Mouse (Mus musculus) midbrain, embryonic 11.5 days (tissue): Measurements from ENCODE around the gene Dstyk. TPM values are rescaled to one million over a fixed set of nuclear protein-coding genes. Genes with fewer than 3 reads are reported as not detected.

ENCODE experiments used
- ATAC-seq: fragments of 200-750 bp; cut with Nextera tagmentation; 2 replicates; pipeline ENCODE4 v1.8.0; 2017; ENCODE audit warnings: moderate TSS enrichment, moderate library complexity; ENCODE audit not compliant: low FRiP score
- DNase-seq: peaks from one replicate; pipeline ENCODE4 v3.0.0; 2015; ENCODE audit warnings: low spot score; ENCODE audit errors: missing footprints
- H3K27ac ChIP-seq: fragments of 300-500 bp; sonication (generic); 2 replicates; pipeline ENCODE4 v1.5.1; 2014; ENCODE audit warnings: low read depth, low read length
- H3K27me3 ChIP-seq: fragments of 300-500 bp; sonication (generic); 2 replicates; pipeline ENCODE4 v1.6.1; 2014; ENCODE audit warnings: mild to moderate bottlenecking, low read length, moderate library complexity, mixed read lengths; ENCODE audit not compliant: control insufficient read depth, insufficient read depth
- H3K36me3 ChIP-seq: fragments of 300-500 bp; sonication (generic); 2 replicates; pipeline ENCODE4 v1.6.1; 2014; ENCODE audit warnings: mild to moderate bottlenecking, low read length, moderate library complexity, mixed read lengths; ENCODE audit not compliant: control insufficient read depth, insufficient read depth
- H3K4me1 ChIP-seq: fragments of 300-500 bp; sonication (generic); 2 replicates; pipeline ENCODE4 v1.6.1; 2014; ENCODE audit warnings: low read length; ENCODE audit not compliant: control insufficient read depth, insufficient read depth
- H3K4me2 ChIP-seq: fragments of 300-500 bp; sonication (generic); 2 replicates; pipeline ENCODE4 v1.6.1; 2014; ENCODE audit warnings: mild to moderate bottlenecking, moderate library complexity
- H3K4me3 ChIP-seq: fragments of 300-500 bp; sonication (generic); 2 replicates; pipeline ENCODE4 v1.5.1; 2014; ENCODE audit warnings: low read depth, low read length
- H3K9ac ChIP-seq: fragments of 300-500 bp; sonication (generic); 2 replicates; pipeline ENCODE4 v1.6.1; 2014; ENCODE audit warnings: low read length
- H3K9me3 ChIP-seq: fragments of 300-500 bp; sonication (generic); 2 replicates; pipeline ENCODE4 v1.6.1; 2016; ENCODE audit warnings: low read length; ENCODE audit not compliant: control insufficient read depth
- WGBS: fragments of 180-500 bp; shearing (Covaris S2); extraction: QIAGEN DNeasy Blood & Tissue Kit; methylation state at CpG from one replicate; pipeline ENCODE4 v1.1.7; 2014; 5-methylcytosine and 5-hydroxymethylcytosine counted together
- polyA plus RNA-seq: library from polyadenylated mRNA; unstranded; fragments of >200 nt; fragmentation: Nextera tagmentation; extraction: Ambion mirVana; gene quantifications from 2 replicates; pipeline ENCODE4 v1.2.1, GENCODE M21; 2014

Gene Dstyk
- 11.6 and 13.0 TPM in 2 replicates for polyA plus RNA-seq

DNA sequence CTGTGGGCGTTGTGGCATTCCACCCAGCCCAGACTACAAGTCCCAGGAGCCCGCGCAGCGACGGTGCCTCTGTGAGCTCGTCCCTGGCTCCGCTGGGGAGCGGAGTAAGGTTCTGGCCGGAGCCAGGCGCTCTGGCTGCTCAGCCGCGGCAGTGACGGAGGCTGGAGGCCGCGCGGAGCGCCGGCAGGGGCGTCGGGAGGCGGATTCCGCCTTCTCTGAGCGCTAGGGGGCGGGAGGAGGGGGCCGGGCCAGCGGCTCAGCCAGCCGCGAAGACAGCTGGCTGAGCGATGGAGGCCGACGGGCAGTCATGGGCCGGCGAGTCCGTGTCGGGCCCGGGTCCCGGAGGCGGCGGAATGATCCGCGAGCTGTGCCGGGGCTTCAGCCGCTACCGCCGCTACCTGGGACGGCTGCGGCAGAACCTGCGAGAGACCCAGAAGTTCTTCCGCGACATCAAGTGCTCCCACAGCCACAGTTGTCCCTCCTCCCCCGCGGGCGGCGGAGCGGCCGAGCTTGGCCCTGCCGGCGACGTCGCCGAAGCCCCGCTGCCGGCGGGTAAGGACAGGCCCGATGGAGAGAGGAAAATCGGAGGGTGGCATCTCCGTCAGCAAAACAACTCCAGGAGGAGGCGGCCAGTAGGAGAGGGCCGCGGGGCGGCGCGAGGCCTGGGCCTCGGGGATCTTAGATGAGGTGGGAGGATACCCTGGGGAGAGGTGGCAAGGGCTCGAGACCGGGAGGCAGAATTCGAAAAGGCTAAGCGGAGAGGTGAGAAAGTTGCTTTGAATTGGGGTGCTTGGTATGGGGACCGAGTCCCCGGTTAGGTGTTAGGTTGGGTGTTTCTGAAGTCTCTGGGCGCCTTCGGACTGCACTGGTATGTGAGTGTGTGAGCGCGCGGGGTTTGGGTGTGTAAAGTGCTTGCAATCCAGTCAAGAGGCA lies at the start of gene Dstyk:
Gene Dstyk (plus strand): TSS at position 237 of the 933 bp plus-strand sequence.
- peak within 1 kb of the TSS; percentile 68 for H3K4me3 ChIP-seq
- peak within 1 kb of the TSS; percentile 88 for H3K27ac ChIP-seq
- WGBS: under 1% methylated on average over 80 of the region's 85 CpGs
- peak; percentile 98 for ATAC-seq
- H3K9me3 ChIP-seq: no peaks in the 10 kb centered on the region
- no peaks in the 10 kb centered on the region for H3K27me3 ChIP-seq
- peak within 1 kb of the TSS; percentile 84 for H3K4me2 ChIP-seq
- no peaks in the 10 kb centered on the region for H3K36me3 ChIP-seq
- peak within 1 kb of the TSS; percentile 84 for H3K9ac ChIP-seq
- peaks cover 13% of the 10 kb centered on the region; the same call in 1 of the 2 replicates for H3K4me1 ChIP-seq
- DNase-seq: peak; percentile 98

DNA sequence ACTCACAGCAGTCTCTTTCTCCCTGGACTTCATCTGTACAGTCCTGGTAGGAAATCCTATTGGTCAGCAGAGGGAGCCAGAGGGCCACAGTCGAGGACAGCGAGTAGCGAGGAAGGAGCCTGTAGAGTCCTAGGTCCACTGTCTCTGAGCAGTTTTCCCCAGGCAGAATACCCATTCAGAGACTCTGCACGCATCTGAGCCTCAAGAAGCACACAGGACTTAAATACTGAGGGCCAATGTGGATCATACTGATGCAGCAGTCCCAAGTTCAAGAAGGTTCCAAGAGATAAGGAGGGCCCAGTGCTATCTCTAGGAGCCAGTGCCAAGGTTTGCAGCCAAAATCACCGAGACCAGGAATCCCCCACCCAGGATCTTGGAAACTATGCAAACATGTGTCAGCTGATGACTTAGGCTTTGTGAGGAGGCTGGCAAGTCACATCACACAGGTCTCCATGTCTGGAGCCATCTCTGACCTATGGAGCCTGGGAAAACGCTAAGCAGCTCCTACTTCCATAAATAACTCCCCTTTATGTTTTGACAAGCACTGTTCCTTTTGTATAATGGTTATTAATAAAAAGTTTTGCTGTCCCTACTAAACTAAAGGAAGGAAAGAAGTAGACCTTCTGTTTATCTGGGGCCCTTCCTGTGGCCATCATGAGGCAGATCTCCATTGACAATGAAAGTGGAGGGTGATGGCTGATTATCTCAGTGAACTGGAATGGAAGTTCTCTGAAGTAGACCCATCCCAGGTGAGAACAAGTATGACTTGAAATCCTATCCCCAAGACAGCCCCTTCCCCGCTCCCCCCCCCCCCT lies 49.5 kb upstream of the Dstyk start:
- no peaks in the 10 kb centered on the region for H3K27me3 ChIP-seq
- no peak overlapping the region for H3K9ac ChIP-seq
- peaks cover 5% of the 10 kb centered on the region for H3K36me3 ChIP-seq
- 44% methylated on average over 7 of the region's 7 CpGs for WGBS
- H3K27ac ChIP-seq: no peak overlapping the region; the same call in 1 of the 2 replicates
- DNase-seq (peak; percentile 95), ATAC-seq (peak; percentile 82)
- H3K9me3 ChIP-seq: no peaks in the 10 kb centered on the region
- peaks cover 21% of the 10 kb centered on the region for H3K4me1 ChIP-seq
- H3K4me2 ChIP-seq: no peak overlapping the region
- H3K4me3 ChIP-seq: no peak overlapping the region

DNA sequence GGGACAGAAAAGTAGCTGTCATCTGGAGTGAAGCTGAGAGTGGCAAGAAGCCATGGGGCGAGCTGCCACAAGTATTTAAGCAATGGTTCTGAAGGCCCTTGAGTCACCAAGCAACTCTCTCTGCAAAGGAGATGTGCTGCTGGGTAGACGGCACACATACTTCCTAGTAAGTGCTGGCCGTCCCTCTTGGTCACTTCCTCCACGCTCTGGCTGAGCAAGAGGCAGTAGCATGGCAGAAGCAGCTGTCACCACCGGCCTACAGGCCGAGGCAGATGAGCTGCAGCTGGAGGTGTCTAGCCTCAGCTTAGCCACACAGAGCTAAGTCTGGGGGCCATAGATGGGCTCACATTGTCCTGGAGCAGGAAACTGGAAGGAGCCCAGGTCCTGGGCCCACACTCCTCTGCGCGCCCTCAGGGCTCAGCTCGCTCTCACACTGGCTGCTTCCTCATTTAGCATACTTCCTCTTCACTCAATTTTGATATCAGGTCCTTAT lies 46.6 kb upstream of the Dstyk start:
- WGBS: 90% methylated on average over 9 of the region's 9 CpGs
- H3K4me3 ChIP-seq: no peak overlapping the region
- DNase-seq (no peak), ATAC-seq (no peak)
- H3K9ac ChIP-seq: no peak overlapping the region
- peaks cover 31% of the 10 kb centered on the region for H3K4me1 ChIP-seq
- H3K9me3 ChIP-seq: no peaks in the 10 kb centered on the region
- no peak overlapping the region for H3K4me2 ChIP-seq
- no peak overlapping the region for H3K27ac ChIP-seq
- H3K27me3 ChIP-seq: no peaks in the 10 kb centered on the region
- no peaks in the 10 kb centered on the region; the same call in 1 of the 2 replicates for H3K36me3 ChIP-seq

DNA sequence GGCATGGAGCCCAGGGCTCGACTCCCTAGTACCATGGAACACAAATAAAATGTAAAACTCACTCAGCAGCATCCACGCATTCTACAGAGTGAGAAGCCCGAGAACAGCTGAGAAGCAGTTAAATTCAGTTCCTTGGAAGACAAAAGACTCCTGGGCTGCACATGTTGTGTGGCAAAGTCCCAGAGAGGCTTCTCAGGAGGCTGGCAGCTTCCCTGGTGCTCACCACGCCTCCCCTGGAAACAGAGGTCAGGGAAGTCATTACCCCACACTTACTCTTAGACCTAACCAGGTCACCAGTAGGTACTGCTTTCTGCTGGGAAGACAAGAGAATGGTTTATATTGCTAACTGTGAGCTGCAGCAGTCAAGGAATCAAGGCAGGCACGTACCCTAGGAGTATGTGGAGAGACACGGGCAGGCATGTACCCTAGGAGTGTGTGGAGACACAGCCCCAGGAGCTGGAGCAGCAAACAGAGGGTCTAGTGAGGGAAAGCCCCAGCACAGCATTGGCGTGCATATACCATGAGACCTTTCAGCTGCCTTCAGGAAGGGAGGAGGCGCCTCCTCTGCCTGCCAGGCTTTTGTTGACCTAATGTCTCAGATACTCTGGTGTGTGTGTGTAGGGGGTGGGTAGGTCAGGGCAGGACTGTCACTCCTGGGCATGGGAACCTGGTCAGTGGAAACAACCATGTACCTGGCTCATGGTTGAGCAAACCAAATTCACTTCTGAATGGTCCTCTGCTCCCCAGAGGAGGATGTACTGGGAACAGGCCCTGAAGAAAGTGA lies 45.9 kb upstream of the Dstyk start:
- 58% methylated on average over 8 of the region's 8 CpGs for WGBS
- Histone ChIP-seq H3K4me3 (no peak overlapping the region), H3K4me1 (peaks cover 29% of the 10 kb centered on the region), H3K4me2 (no peak overlapping the region), H3K9ac (no peak overlapping the region; the same call in 1 of the 2 replicates), H3K27me3 (no peaks in the 10 kb centered on the region), H3K36me3 (no peaks in the 10 kb centered on the region; the same call in 1 of the 2 replicates), H3K9me3 (no peaks in the 10 kb centered on the region), H3K27ac (peak overlapping the region; percentile 71)
- peak; percentile 59; the same call in 1 of the 2 replicates for ATAC-seq
- DNase-seq: no peak

DNA sequence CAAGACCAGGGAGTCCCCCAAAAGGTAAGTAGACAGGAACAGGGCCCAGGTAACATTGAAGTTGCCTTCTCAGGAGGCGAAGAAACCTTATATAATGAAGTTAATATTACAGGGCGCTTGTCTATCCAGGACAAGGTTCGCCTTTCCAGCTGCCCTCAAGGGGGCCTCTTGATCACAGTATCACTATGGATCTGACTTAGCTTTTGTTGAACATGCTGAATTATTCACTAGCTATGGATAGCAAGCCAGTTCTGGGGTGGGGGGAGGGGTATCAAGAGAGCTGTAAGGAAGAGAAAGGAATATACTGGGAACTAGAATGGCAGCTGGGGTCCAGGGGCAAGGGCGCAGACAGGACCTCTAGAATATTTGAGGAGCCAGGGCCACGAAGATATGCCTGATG lies 45.0 kb upstream of the Dstyk start:
- Histone ChIP-seq H3K9me3 (no peaks in the 10 kb centered on the region), H3K4me1 (peaks cover 25% of the 10 kb centered on the region), H3K27me3 (no peaks in the 10 kb centered on the region), H3K4me3 (no peak overlapping the region), H3K4me2 (no peak overlapping the region), H3K9ac (peak overlapping the region; percentile 31; the same call in 1 of the 2 replicates), H3K36me3 (no peaks in the 10 kb centered on the region; the same call in 1 of the 2 replicates), H3K27ac (peak overlapping the region; percentile 72)
- ATAC-seq: peak; percentile 45; the same call in 1 of the 2 replicates
- WGBS: 76% methylated on average over 5 of the region's 5 CpGs
- DNase-seq: peak; percentile 88

DNA sequence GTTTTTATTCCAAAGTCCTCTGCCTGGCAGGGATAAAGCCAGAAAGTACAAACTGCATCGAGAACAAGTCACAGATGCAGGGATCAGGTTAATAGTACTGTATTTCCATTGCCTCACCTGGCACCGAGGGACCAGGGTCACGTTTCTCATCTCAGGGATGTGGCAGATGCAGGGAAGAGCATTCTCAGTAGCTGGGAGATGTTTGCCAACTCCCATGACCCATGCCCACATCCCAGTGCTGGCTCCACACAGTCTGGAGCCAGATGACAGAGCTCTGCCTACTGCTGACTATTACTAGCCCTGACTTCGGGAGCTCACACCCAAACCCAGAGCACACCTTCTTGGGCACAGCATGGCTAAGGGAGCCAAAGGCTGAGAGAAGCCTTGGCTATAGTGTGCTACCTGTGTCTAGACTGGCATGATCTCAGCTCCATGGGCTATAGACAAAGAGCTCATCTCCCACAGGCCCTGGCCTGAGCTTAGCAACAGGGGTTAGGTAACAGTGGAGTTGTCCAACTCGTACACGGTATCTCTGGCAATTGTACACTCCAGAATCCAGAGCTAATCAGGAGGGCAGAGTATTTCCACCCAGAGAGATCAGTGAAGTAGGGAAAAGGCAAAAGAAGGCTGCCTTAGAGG lies 44.3 kb upstream of the Dstyk start:
- Histone ChIP-seq H3K4me1 (peaks cover 25% of the 10 kb centered on the region), H3K9me3 (no peaks in the 10 kb centered on the region), H3K36me3 (no peaks in the 10 kb centered on the region; the same call in 1 of the 2 replicates), H3K4me3 (no peak overlapping the region), H3K27me3 (no peaks in the 10 kb centered on the region), H3K27ac (peak overlapping the region; percentile 72), H3K9ac (peak overlapping the region; percentile 31; the same call in 1 of the 2 replicates), H3K4me2 (no peak overlapping the region)
- ATAC-seq (no peak; the same call in 1 of the 2 replicates), DNase-seq (no peak)
- WGBS: 92% methylated on average over 6 of the region's 6 CpGs

DNA sequence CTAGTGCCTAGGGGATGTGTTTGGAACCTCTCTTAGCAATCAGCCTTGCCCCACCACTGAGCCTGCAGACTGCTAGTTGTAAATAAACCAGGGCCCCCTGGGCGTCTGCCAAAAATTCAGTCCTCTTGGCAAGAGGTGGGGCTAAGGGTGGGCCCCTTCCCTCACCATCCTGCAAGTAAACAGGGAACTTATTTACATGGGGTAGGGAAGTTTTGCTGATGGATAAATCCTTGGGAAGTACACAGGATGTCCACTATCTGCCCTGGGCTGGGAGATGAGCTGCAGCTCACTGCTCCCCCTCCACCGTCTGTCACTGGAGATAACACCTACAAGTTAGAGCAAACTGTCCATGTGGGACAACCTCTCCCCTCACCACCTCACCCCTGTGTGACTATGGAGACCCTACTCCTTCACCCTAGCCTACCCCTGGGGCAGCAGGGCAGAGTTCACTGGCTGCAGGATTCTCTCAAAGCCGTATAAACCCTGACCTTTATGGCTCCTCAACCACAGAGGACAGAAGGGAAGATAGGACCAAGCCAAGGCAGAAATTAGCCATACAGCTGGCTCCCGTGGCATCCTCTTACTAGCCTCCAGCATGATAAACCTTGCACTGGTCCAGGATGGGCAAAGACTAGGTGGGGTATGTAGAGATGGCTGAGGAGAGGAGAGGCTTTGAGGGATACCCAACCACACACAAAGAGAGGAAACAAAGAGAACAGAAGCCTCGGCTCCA lies 43.0 kb upstream of the Dstyk start:
- Histone ChIP-seq H3K27ac (no peak overlapping the region), H3K4me1 (peaks cover 25% of the 10 kb centered on the region), H3K27me3 (no peaks in the 10 kb centered on the region), H3K9ac (no peak overlapping the region), H3K9me3 (no peaks in the 10 kb centered on the region), H3K4me2 (no peak overlapping the region), H3K36me3 (no peaks in the 10 kb centered on the region; the same call in 1 of the 2 replicates), H3K4me3 (no peak overlapping the region)
- ATAC-seq: no peak
- 47% methylated on average over 5 of the region's 5 CpGs for WGBS
- no peak for DNase-seq
